Mouse (Mus musculus) gonadal fat pad, adult 2 months (tissue): Measurements from ENCODE around the gene Cntn4. TPM values are rescaled to one million over a fixed set of nuclear protein-coding genes. Genes with fewer than 3 reads are reported as not detected.

Source experiments
- DNase-seq: peaks from one replicate; pipeline ENCODE4 v3.0.0-alpha.2; 2012; ENCODE audit warnings: low read depth
- polyA plus RNA-seq: library from polyadenylated mRNA; depleted of rRNA; stranded (reverse); fragments of >200 nt; gene quantifications from 2 replicates; pipeline ENCODE4 v1.2.3, GENCODE M21; 2012

Cntn4 gene
- polyA plus RNA-seq, 1 experiment: not detected

GRCm38 (mm10) chr6:106078071-106078603 is 400.7 kb downstream of the Cntn4 start:
- no peak for DNase-seq

GRCm38 (mm10) chr6:106078629-106079028 is 401.2 kb downstream of the Cntn4 start:
- DNase-seq: no peak

GRCm38 (mm10) chr6:106097856-106098255 is 420.4 kb downstream of the Cntn4 start:
- no peak for DNase-seq

GRCm38 (mm10) chr6:106118523-106119081 is 441.1 kb downstream of the Cntn4 start:
- no peak for DNase-seq

- no peak for DNase-seq
These were observed 476.1 kb downstream of the Cntn4 start for GRCm38 (mm10) chr6:106153530-106153929.

- DNase-seq: no peak
These were observed 477.9 kb downstream of the Cntn4 start for GRCm38 (mm10) chr6:106155362-106155761.

GRCm38 (mm10) chr6:106177546-106177945 is 500.1 kb downstream of the Cntn4 start:
- DNase-seq: no peak

GRCm38 (mm10) chr6:106181596-106181995 is 504.1 kb downstream of the Cntn4 start:
- no peak for DNase-seq

- no peak for DNase-seq
These were observed 523.5 kb downstream of the Cntn4 start for GRCm38 (mm10) chr6:106200974-106201373.

GRCm38 (mm10) chr6:106207401-106207800 is 529.9 kb downstream of the Cntn4 start:
- DNase-seq: no peak

- no peak for DNase-seq
These were observed 535.6 kb downstream of the Cntn4 start for GRCm38 (mm10) chr6:106213071-106213470.

GRCm38 (mm10) chr6:106237046-106237948 is 559.8 kb downstream of the Cntn4 start:
- no peak for DNase-seq

- DNase-seq: no peak
These were observed 564.1 kb downstream of the Cntn4 start for GRCm38 (mm10) chr6:106241553-106241952.

GRCm38 (mm10) chr6:106263396-106263795 is 585.9 kb downstream of the Cntn4 start:
- DNase-seq: no peak

- no peak for DNase-seq
These were observed 588.0 kb downstream of the Cntn4 start for GRCm38 (mm10) chr6:106265487-106265886.

- DNase-seq: no peak
These were observed 588.8 kb downstream of the Cntn4 start for GRCm38 (mm10) chr6:106266304-106266703.

GRCm38 (mm10) chr6:106268723-106269122 is 591.3 kb downstream of the Cntn4 start:
- DNase-seq: no peak

GRCm38 (mm10) chr6:106277139-106277538 is 599.7 kb downstream of the Cntn4 start:
- DNase-seq: no peak

GRCm38 (mm10) chr6:106281621-106282020 is 604.2 kb downstream of the Cntn4 start:
- no peak for DNase-seq

- DNase-seq: no peak
These were observed 606.4 kb downstream of the Cntn4 start for GRCm38 (mm10) chr6:106283815-106284214.

- DNase-seq: no peak
These were observed 622.0 kb downstream of the Cntn4 start for GRCm38 (mm10) chr6:106299451-106299850.

- no peak for DNase-seq
These were observed 622.7 kb downstream of the Cntn4 start for GRCm38 (mm10) chr6:106300179-106300578.

- no peak for DNase-seq
These were observed 625.0 kb downstream of the Cntn4 start for GRCm38 (mm10) chr6:106302435-106302834.
